Mouse (Mus musculus): Measurements from ENCODE around the gene Olfr1161. TPM values are rescaled to one million over a fixed set of nuclear protein-coding genes. Genes with fewer than 3 reads are reported as not detected.

Gene Olfr1161
- not detected in 2 replicates for polyA plus RNA-seq (2012; ENCODE audit: low replicate concordance)

DNA sequence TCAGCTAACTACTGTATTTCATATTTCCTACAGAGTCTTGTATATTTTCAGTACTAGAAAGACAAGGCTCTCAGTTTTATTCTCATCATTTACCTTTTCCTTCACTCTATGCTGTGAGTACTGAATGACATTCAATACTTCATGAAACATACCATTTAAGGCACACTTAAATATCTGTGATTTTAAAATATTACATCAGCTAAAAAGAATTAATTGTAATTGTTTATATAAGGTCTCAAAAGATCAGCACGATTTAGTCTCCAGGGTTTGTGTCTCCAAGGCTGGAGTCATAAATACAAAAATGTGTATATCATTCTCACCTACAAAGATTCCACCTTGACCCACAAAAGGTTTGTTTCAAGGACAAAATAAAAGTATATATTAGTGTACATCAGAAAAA, at the start of gene Olfr1161:
Gene Olfr1161 (plus strand): TSS at position 301 of the 400 bp plus-strand sequence.

GRCm38 (mm10) chr2:87974563-87974962, 48.0 kb upstream of the Olfr1161 start, which contains the start of gene Olfr74:
TSS of gene Olfr74 (minus strand) at chr2:87974663.

GRCm38 (mm10) chr2:87989813-87990212, 32.8 kb upstream of the Olfr1161 start, which contains the start of gene Olfr1158:
TSS of gene Olfr1158 (plus strand) at chr2:87990113.

DNA sequence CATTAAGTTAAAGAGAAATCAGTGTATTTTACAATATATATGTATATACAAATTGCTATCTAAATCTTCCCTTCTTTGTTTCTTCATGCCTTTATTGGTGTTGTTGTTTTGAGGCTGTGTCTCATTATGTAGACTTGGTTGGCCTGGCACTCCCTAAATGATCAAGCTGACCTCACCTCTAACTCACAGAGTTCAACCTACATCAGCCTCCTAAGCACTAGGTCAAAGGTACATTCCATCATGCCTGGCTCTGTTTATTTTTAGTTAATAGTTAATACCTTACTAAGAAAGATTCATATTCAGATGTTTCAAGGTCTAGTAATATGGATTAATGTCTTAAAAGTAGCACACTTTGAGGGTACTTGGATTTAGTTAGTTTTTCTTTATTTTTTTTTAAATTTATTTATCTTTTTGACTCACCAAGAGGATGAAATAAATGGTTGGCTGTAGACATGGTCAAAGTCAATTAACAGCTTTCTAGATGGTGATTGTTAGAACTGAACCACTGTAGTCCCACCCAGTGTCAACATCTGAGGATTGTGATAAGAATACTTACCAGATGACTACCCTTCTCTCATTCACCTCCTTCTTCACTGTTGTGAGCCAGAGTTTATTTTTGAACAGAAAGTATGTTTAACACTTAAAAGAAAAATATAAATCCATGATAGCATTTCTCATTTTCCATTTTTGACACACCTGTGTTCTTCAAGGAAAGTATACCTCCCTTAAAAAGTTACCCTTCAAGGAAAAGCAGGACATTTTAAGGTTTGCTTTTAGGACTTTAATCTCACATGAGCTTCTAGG, 14.9 kb upstream of the Olfr1161 start, which contains the start of gene Olfr1160:
Gene Olfr1160 (minus strand): TSS at position 754 of the 804 bp plus-strand sequence.

GRCm38 (mm10) chr2:88037599-88037998, 15.0 kb downstream of the Olfr1161 start, which contains the start of gene Olfr73:
TSS of gene Olfr73 (minus strand) at chr2:88037699.

GRCm38 (mm10) chr2:88051029-88051428, 28.5 kb downstream of the Olfr1161 start, which contains the start of gene Olfr1162:
TSS of gene Olfr1162 (minus strand) at chr2:88051129.

GRCm38 (mm10) chr2:88071730-88072129, 49.2 kb downstream of the Olfr1161 start, which contains the start of gene Olfr1163:
TSS of gene Olfr1163 (minus strand) at chr2:88071830.

Other genes with a start within 250 kb of the Olfr1161 start
- gene Olfr152, start 243.3 kb upstream of the Olfr1161 start, polyA plus RNA-seq (2012; ENCODE audit: low replicate concordance): not detected in 2 replicates
- not detected in 2 replicates for gene Olfr1143, start 222.2 kb upstream of the Olfr1161 start, polyA plus RNA-seq (2012; ENCODE audit: low replicate concordance)
- gene Olfr1145, start 213.0 kb upstream of the Olfr1161 start, polyA plus RNA-seq (2012; ENCODE audit: low replicate concordance): not detected in 2 replicates
- not detected in 2 replicates for gene Olfr1148, start 192.2 kb upstream of the Olfr1161 start, polyA plus RNA-seq (2012; ENCODE audit: low replicate concordance)
- gene Olfr1150-ps1, start 178.8 kb upstream of the Olfr1161 start, polyA plus RNA-seq (2012; ENCODE audit: low replicate concordance): not detected in 2 replicates
- not detected in 2 replicates for gene Olfr1151, start 166.9 kb upstream of the Olfr1161 start, polyA plus RNA-seq (2012; ENCODE audit: low replicate concordance)
- gene Olfr1152, start 156.3 kb upstream of the Olfr1161 start, polyA plus RNA-seq (2012; ENCODE audit: low replicate concordance): not detected in 2 replicates
- not detected in 2 replicates for gene Olfr1153, start 127.8 kb upstream of the Olfr1161 start, polyA plus RNA-seq (2012; ENCODE audit: low replicate concordance)
- gene Olfr1154, start 117.6 kb upstream of the Olfr1161 start, polyA plus RNA-seq (2012; ENCODE audit: low replicate concordance): not detected in 2 replicates
- gene Olfr1155, start 77.6 kb upstream of the Olfr1161 start, polyA plus RNA-seq (2012; ENCODE audit: low replicate concordance): not detected in 2 replicates
- gene Olfr1156, start 69.7 kb upstream of the Olfr1161 start, polyA plus RNA-seq (2012; ENCODE audit: low replicate concordance): not detected in 2 replicates
- not detected in 2 replicates for gene Olfr1157, start 54.5 kb upstream of the Olfr1161 start, polyA plus RNA-seq (2012; ENCODE audit: low replicate concordance)
- gene Olfr74, start 48.1 kb upstream of the Olfr1161 start, polyA plus RNA-seq (2012; ENCODE audit: low replicate concordance): not detected in 2 replicates
- not detected in 2 replicates for gene Olfr1158, start 32.7 kb upstream of the Olfr1161 start, polyA plus RNA-seq (2012; ENCODE audit: low replicate concordance)
- not detected in 2 replicates for gene Olfr1160, start 14.5 kb upstream of the Olfr1161 start, polyA plus RNA-seq (2012; ENCODE audit: low replicate concordance)
- not detected in 2 replicates for gene Olfr73, start 14.9 kb downstream of the Olfr1161 start, polyA plus RNA-seq (2012; ENCODE audit: low replicate concordance)
- gene Olfr1162, start 28.4 kb downstream of the Olfr1161 start, polyA plus RNA-seq (2012; ENCODE audit: low replicate concordance): not detected in 2 replicates
- not detected in 2 replicates for gene Olfr1163, start 49.1 kb downstream of the Olfr1161 start, polyA plus RNA-seq (2012; ENCODE audit: low replicate concordance)
- gene Olfr1164, start 71.2 kb downstream of the Olfr1161 start, polyA plus RNA-seq (2012; ENCODE audit: low replicate concordance): not detected in 2 replicates
- not detected in 2 replicates for gene Olfr1166, start 105.5 kb downstream of the Olfr1161 start, polyA plus RNA-seq (2012; ENCODE audit: low replicate concordance)
- not detected in 2 replicates for gene Olfr1167, start 132.4 kb downstream of the Olfr1161 start, polyA plus RNA-seq (2012; ENCODE audit: low replicate concordance)
- not detected in 2 replicates for gene Olfr1168, start 159.1 kb downstream of the Olfr1161 start, polyA plus RNA-seq (2012; ENCODE audit: low replicate concordance)
- not detected in 2 replicates for gene Olfr1170, start 205.6 kb downstream of the Olfr1161 start, polyA plus RNA-seq (2012; ENCODE audit: low replicate concordance)